Mouse (Mus musculus) liver, postnatal 0 days (tissue): Measurements from ENCODE around the gene Atp1a1.

Experiments
- CTCF ChIP-seq: sonication (generic); IDR thresholded peaks from 2 replicates; pipeline ENCODE4 v1.5.1; 2016; ENCODE audit warnings: antibody characterized with exemption, low read depth
- EP300 ChIP-seq: IDR thresholded peaks from 2 replicates; pipeline ENCODE4 v1.6.1; 2016; ENCODE audit warnings: antibody characterized with exemption, low read depth, mild to moderate bottlenecking

GRCm38 (mm10) chr3:101577361-101577760, 27.1 kb downstream of the Atp1a1 start:
- no peak for TF ChIP-seq CTCF
- no peak for TF ChIP-seq EP300
